Mouse (Mus musculus): ENCODE results near the gene Faxc.

DNA sequence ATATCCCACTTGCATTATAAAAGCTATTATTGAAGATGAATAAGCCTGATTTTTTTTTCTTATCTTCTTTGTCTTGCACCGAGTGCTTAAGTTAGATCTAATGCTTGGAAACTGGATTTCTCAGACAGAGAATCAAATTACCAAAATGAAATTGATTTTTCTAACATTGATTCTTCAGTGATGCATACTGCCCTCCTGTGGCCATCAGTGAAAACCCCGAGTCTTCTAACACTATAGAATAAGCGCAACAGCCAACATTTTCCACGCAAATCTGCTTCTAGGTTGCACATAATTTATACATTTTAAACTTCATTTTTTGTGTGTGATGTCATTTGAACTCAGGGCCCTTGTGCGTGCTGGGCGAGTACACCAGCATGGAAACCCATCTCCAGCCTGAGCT, 20.3 kb downstream of the Faxc start:
- TF ChIP-seq CTCF (IDR thresholded peaks at IDR 0.05; ENCODE audit: control insufficient read depth, insufficient read depth, low read length) (no peak), POLR2A (IDR thresholded peaks at IDR 0.05; ENCODE audit: borderline replicate concordance, control insufficient read depth, low read depth, low read length) (no peak)

Data from bone marrow, adult 2 months (tissue).